Mouse (Mus musculus): ENCODE results near the gene Atp8a1. TPM values are rescaled to one million over a fixed set of nuclear protein-coding genes. Genes with fewer than 3 reads are reported as not detected.

Atp8a1 gene
- polyA plus RNA-seq, 1 experiment = 20.6 TPM

- no peak overlapping the region for H3K9ac ChIP-seq (ENCODE audit: low read depth, poor library complexity, severe bottlenecking)
- no peaks in the 10 kb centered on the region for H3K9me3 ChIP-seq (replicated peaks; ENCODE audit: control insufficient read depth, insufficient read depth, low read length, poor library complexity, severe bottlenecking)
- no peak overlapping the region for H3K27ac ChIP-seq (ENCODE audit: insufficient read depth, low read length)
- H3K4me1 ChIP-seq (ENCODE audit: control insufficient read depth, insufficient read depth, low read length) = no peaks in the 10 kb centered on the region
- H3K4me3 ChIP-seq (ENCODE audit: low read depth, low read length) = no peak overlapping the region
- TF ChIP-seq POLR2A (IDR thresholded peaks at IDR 0.05; ENCODE audit: insufficient read depth, low read length) = no peak
- TF ChIP-seq EP300 (IDR thresholded peaks at IDR 0.05; ENCODE audit: insufficient read depth, low read depth, low read length) = no peak
- TF ChIP-seq CTCF (IDR thresholded peaks at IDR 0.05; ENCODE audit: low read depth, low read length) = no peak
- no peaks in the 10 kb centered on the region for H3K36me3 ChIP-seq (ENCODE audit: control insufficient read depth, insufficient read depth, low read length, poor library complexity, severe bottlenecking)
- H3K27me3 ChIP-seq (ENCODE audit: control insufficient read depth, insufficient read depth, low read length, poor library complexity, severe bottlenecking) = no peaks in the 10 kb centered on the region
Measured at GRCm38 (mm10) chr5:67654572-67654971, 192.7 kb downstream of the Atp8a1 start.

GRCm38 (mm10) chr5:67653543-67653942 lies 193.7 kb downstream of the Atp8a1 start:
- Histone ChIP-seq H3K27ac (ENCODE audit: insufficient read depth, low read length) (no peak overlapping the region), H3K9ac (ENCODE audit: low read depth, poor library complexity, severe bottlenecking) (no peak overlapping the region), H3K4me3 (ENCODE audit: low read depth, low read length) (no peak overlapping the region), H3K36me3 (ENCODE audit: control insufficient read depth, insufficient read depth, low read length, poor library complexity, severe bottlenecking) (no peaks in the 10 kb centered on the region), H3K9me3 (replicated peaks; ENCODE audit: control insufficient read depth, insufficient read depth, low read length, poor library complexity, severe bottlenecking) (no peaks in the 10 kb centered on the region), H3K4me1 (ENCODE audit: control insufficient read depth, insufficient read depth, low read length) (no peaks in the 10 kb centered on the region), H3K27me3 (ENCODE audit: control insufficient read depth, insufficient read depth, low read length, poor library complexity, severe bottlenecking) (no peaks in the 10 kb centered on the region)
- TF ChIP-seq EP300 (IDR thresholded peaks at IDR 0.05; ENCODE audit: insufficient read depth, low read depth, low read length) = no peak
- no peak for TF ChIP-seq CTCF (IDR thresholded peaks at IDR 0.05; ENCODE audit: low read depth, low read length)
- no peak for TF ChIP-seq POLR2A (IDR thresholded peaks at IDR 0.05; ENCODE audit: insufficient read depth, low read length)

- Histone ChIP-seq H3K36me3 (ENCODE audit: control insufficient read depth, insufficient read depth, low read length, poor library complexity, severe bottlenecking) (no peaks in the 10 kb centered on the region), H3K27ac (ENCODE audit: insufficient read depth, low read length) (no peak overlapping the region)
- TF ChIP-seq EP300 (IDR thresholded peaks at IDR 0.05; ENCODE audit: insufficient read depth, low read depth, low read length) (no peak), POLR2A (IDR thresholded peaks at IDR 0.05; ENCODE audit: insufficient read depth, low read length) (no peak), CTCF (IDR thresholded peaks at IDR 0.05; ENCODE audit: low read depth, low read length) (no peak)
Measured at GRCm38 (mm10) chr5:67652468-67652867, 194.8 kb downstream of the Atp8a1 start.

GRCm38 (mm10) chr5:67650021-67650420 lies 197.2 kb downstream of the Atp8a1 start:
- Histone ChIP-seq H3K9me3 (replicated peaks; ENCODE audit: control insufficient read depth, insufficient read depth, low read length, poor library complexity, severe bottlenecking) (no peaks in the 10 kb centered on the region), H3K4me1 (ENCODE audit: control insufficient read depth, insufficient read depth, low read length) (no peaks in the 10 kb centered on the region), H3K9ac (ENCODE audit: low read depth, poor library complexity, severe bottlenecking) (no peak overlapping the region), H3K36me3 (ENCODE audit: control insufficient read depth, insufficient read depth, low read length, poor library complexity, severe bottlenecking) (no peaks in the 10 kb centered on the region), H3K27me3 (ENCODE audit: control insufficient read depth, insufficient read depth, low read length, poor library complexity, severe bottlenecking) (no peaks in the 10 kb centered on the region), H3K4me3 (ENCODE audit: low read depth, low read length) (no peak overlapping the region), H3K27ac (ENCODE audit: insufficient read depth, low read length) (no peak overlapping the region)
- TF ChIP-seq CTCF (IDR thresholded peaks at IDR 0.05; ENCODE audit: low read depth, low read length) (no peak), POLR2A (IDR thresholded peaks at IDR 0.05; ENCODE audit: insufficient read depth, low read length) (no peak), EP300 (IDR thresholded peaks at IDR 0.05; ENCODE audit: insufficient read depth, low read depth, low read length) (no peak)

More at GRCm38 (mm10) chr5:67652468-67652867, 194.8 kb downstream of the Atp8a1 start:
- Histone ChIP-seq H3K4me3 (ENCODE audit: low read depth, low read length) (no peak overlapping the region), H3K9me3 (replicated peaks; ENCODE audit: control insufficient read depth, insufficient read depth, low read length, poor library complexity, severe bottlenecking) (no peaks in the 10 kb centered on the region), H3K9ac (ENCODE audit: low read depth, poor library complexity, severe bottlenecking) (no peak overlapping the region), H3K27me3 (ENCODE audit: control insufficient read depth, insufficient read depth, low read length, poor library complexity, severe bottlenecking) (no peaks in the 10 kb centered on the region), H3K4me1 (ENCODE audit: control insufficient read depth, insufficient read depth, low read length) (no peaks in the 10 kb centered on the region)

GRCm38 (mm10) chr5:67649156-67649555 lies 198.1 kb downstream of the Atp8a1 start:
- H3K36me3 ChIP-seq (ENCODE audit: control insufficient read depth, insufficient read depth, low read length, poor library complexity, severe bottlenecking) = no peaks in the 10 kb centered on the region
- no peak overlapping the region for H3K9ac ChIP-seq (ENCODE audit: low read depth, poor library complexity, severe bottlenecking)
- TF ChIP-seq POLR2A (IDR thresholded peaks at IDR 0.05; ENCODE audit: insufficient read depth, low read length) (no peak), CTCF (IDR thresholded peaks at IDR 0.05; ENCODE audit: low read depth, low read length) (no peak), EP300 (IDR thresholded peaks at IDR 0.05; ENCODE audit: insufficient read depth, low read depth, low read length) (no peak)
- H3K4me3 ChIP-seq (ENCODE audit: low read depth, low read length) = no peak overlapping the region
- H3K27me3 ChIP-seq (ENCODE audit: control insufficient read depth, insufficient read depth, low read length, poor library complexity, severe bottlenecking) = no peaks in the 10 kb centered on the region
- no peaks in the 10 kb centered on the region for H3K9me3 ChIP-seq (replicated peaks; ENCODE audit: control insufficient read depth, insufficient read depth, low read length, poor library complexity, severe bottlenecking)
- no peaks in the 10 kb centered on the region for H3K4me1 ChIP-seq (ENCODE audit: control insufficient read depth, insufficient read depth, low read length)
- no peak overlapping the region for H3K27ac ChIP-seq (ENCODE audit: insufficient read depth, low read length)

- TF ChIP-seq POLR2A (IDR thresholded peaks at IDR 0.05; ENCODE audit: insufficient read depth, low read length) (no peak), EP300 (IDR thresholded peaks at IDR 0.05; ENCODE audit: insufficient read depth, low read depth, low read length) (no peak), CTCF (IDR thresholded peaks at IDR 0.05; ENCODE audit: low read depth, low read length) (peak; percentile 57)
- no peaks in the 10 kb centered on the region for H3K27me3 ChIP-seq (ENCODE audit: control insufficient read depth, insufficient read depth, low read length, poor library complexity, severe bottlenecking)
- no peaks in the 10 kb centered on the region for H3K9me3 ChIP-seq (replicated peaks; ENCODE audit: control insufficient read depth, insufficient read depth, low read length, poor library complexity, severe bottlenecking)
- H3K4me1 ChIP-seq (ENCODE audit: control insufficient read depth, insufficient read depth, low read length) = no peaks in the 10 kb centered on the region
- H3K27ac ChIP-seq (ENCODE audit: insufficient read depth, low read length) = no peak overlapping the region
- no peaks in the 10 kb centered on the region for H3K36me3 ChIP-seq (ENCODE audit: control insufficient read depth, insufficient read depth, low read length, poor library complexity, severe bottlenecking)
- no peak overlapping the region for H3K9ac ChIP-seq (ENCODE audit: low read depth, poor library complexity, severe bottlenecking)
- no peak overlapping the region for H3K4me3 ChIP-seq (ENCODE audit: low read depth, low read length)
Measured at GRCm38 (mm10) chr5:67647568-67647967, 199.7 kb downstream of the Atp8a1 start.
